Mouse (Mus musculus) liver, adult 2 months (tissue): ENCODE results near the gene Mdga2.

Experiments
- CTCF ChIP-seq: fragments of 200-500 bp; IDR thresholded peaks from 2 replicates; pipeline ENCODE4 v1.5.1; 2011; ENCODE audit warnings: low read depth, low read length, control low read depth
- POLR2A ChIP-seq: fragments of 200-500 bp; IDR thresholded peaks from 2 replicates; pipeline ENCODE4 v1.6.1; 2011; ENCODE audit warnings: low read length, control low read depth; ENCODE audit not compliant: insufficient read depth; ENCODE audit errors: extremely low read depth

DNA sequence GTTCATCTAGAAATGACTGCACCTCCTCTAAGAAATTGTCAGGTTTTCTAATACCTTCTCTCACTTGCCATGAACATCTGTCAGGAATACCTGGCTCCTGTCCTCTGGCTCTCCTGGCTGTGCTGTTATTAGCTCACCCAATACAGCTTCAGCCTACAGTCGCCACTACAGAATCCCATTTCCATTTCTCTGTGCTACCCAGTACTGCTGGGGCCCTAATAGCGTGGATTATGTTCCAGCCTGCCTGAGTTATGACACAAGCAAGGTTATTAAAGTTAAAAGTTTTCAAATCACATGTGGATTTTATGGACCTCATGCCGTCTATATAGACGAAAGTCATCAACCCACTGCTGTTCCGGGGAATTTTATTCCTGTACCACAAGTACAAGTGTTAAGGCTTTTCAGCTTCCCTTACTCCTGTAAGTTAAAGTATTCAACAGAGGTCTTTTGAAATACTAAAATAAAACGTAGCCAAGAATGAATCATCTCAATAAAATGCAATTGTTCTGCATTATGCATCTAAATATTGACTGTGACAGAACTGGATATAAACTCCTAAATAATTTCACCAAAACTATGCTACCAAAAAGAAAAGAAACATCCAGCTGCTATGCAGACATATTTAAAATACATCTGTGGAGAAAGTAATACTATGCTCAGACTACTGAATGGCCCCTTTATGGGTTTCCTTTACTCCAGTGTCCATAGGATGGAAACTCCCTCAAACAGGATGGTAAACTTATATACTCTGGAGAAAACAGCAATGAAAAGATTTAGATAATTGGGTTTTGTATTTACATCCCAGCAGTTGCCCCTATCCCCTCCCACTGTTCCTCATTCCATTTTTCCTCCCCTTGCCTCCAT, 103.5 kb downstream of the Mdga2 start:
- no peak for TF ChIP-seq POLR2A
- TF ChIP-seq CTCF, result no peak
